Mouse (Mus musculus): ENCODE measurements around the gene Wdfy3. TPM values are rescaled to one million over a fixed set of nuclear protein-coding genes. Genes with fewer than 3 reads are reported as not detected.

Gene Wdfy3
- polyA plus RNA-seq, 1 experiment from 2014 or later: 18.8 TPM

DNA sequence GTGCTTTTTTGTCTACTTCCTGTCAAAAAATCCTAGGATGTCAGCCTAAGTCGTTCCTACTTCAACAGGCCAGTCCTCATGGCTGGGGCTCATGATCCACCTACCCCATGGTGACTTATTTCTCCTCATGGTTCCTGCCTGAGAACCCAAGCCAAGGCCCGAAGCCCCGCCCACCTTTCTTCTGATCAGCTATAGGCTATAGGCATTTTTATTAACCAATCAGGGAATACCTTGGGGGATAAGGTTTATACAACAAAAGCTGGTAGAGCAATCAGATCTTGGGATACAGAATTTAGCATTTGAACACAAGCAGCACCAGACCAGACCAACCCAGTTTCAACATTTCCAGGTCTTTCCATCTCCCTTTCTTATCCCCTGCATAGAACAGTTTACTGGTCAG, 21.0 kb upstream of the Wdfy3 start:
- no peak for DNase-seq (ENCODE audit: low spot score)
- Histone ChIP-seq H3K4me1 (replicated peaks; ENCODE audit: control insufficient read depth, insufficient read depth, low read length) (no peaks in the 10 kb centered on the region), H3K4me3 (ENCODE audit: low read depth, low read length) (no peak overlapping the region), H3K9me3 (ENCODE audit: control insufficient read depth, low read length) (no peaks in the 10 kb centered on the region), H3K27me3 (replicated peaks; ENCODE audit: control insufficient read depth, insufficient read depth, low read length) (no peaks in the 10 kb centered on the region), H3K27ac (ENCODE audit: low read depth) (no peak overlapping the region), H3K36me3 (ENCODE audit: control insufficient read depth, insufficient read depth, low read length) (no peaks in the 10 kb centered on the region), H3K9ac (ENCODE audit: low read length) (no peak overlapping the region), H3K4me2 (ENCODE audit: low read length) (no peak overlapping the region)
- no peak for ATAC-seq (replicated peaks; ENCODE audit: low FRiP score, low TSS enrichment, low read depth)
- WGBS: 81% methylated on average over 3 of the region's 3 CpGs

DNA sequence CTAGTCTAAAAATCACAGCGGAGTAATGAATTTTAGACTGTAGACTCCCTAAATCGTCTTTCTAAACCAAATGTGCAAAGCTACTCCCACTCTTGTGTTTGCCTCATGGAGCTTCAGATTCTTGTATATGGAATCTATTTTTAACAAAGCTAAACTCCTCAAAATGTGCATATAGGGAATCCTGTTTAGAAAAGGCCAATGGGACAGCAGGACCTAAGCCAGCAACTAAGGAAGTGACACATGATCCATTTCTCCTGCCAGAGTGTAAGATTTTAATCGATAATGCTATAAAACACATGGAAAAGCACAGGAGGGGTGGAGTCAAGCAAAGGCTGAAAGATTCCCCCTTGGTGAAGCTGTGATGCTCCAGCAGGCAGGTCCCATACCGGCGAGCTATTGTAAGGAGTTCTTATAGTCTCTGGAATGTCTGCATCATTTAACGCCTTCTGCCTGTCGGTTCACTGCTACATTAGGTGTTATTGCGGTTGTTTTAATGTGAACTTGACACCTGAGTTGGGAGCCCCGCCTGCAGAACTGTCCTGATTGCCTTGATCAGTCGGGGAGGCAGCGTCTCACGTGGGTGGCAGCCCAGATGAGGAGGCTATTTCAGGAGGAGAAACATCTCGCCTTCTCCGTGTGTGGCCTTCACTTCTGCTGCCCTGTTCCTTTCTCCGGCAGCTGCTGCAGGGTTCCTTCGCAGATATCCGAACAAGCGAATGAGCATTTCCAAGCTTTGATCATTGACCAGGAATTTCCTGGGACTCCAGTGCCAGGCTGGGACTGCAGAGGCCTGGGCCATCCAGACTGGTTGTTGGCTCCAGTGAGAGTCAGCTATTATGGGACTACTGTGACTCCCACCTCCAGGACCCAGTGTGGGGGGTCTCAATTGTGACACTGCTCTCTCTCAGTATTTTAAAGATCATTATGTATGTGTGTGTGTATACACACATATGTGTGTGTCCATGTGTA, 15.3 kb upstream of the Wdfy3 start:
- ATAC-seq (replicated peaks; ENCODE audit: low FRiP score, low TSS enrichment, low read depth): no peak
- Histone ChIP-seq H3K9me3 (ENCODE audit: control insufficient read depth, low read length) (0 out of 2 replicates have a peak, but pooled peaks cover under 1% of the 10 kb centered on the region), H3K4me1 (replicated peaks; ENCODE audit: control insufficient read depth, insufficient read depth, low read length) (no peaks in the 10 kb centered on the region), H3K4me3 (ENCODE audit: low read depth, low read length) (no peak overlapping the region), H3K27me3 (replicated peaks; ENCODE audit: control insufficient read depth, insufficient read depth, low read length) (no peaks in the 10 kb centered on the region), H3K36me3 (ENCODE audit: control insufficient read depth, insufficient read depth, low read length) (no peaks in the 10 kb centered on the region), H3K27ac (ENCODE audit: low read depth) (no peak overlapping the region), H3K4me2 (ENCODE audit: low read length) (no peak overlapping the region; the same call in 1 of the 2 replicates), H3K9ac (ENCODE audit: low read length) (no peak overlapping the region)
- WGBS: 27% methylated on average over 18 of the region's 18 CpGs
- DNase-seq (ENCODE audit: low spot score): no peak

DNA sequence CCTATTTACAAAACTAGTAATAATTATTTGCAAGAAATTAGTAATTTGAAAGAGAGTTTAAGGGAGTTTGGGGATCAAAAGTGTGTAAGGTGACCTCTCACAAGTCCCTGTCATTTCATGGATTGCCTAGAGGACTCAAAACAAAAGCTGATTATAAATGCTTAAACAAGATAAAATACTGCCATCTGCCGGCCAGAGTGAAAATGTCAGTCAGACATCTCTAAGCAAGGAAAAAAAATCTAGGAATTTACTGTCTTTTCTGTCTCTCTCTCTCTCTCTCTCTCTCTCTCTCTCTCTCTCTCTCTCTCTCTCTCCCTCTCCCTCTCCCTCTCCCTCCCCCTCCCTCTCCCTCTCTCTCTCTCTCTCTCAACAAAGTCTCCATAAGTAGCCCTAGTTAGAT, 4.4 kb upstream of the Wdfy3 start:
- DNase-seq (ENCODE audit: low spot score): peak; percentile 78
- Histone ChIP-seq H3K27me3 (replicated peaks; ENCODE audit: control insufficient read depth, insufficient read depth, low read length) (no peaks in the 10 kb centered on the region), H3K27ac (ENCODE audit: low read depth) (no peak overlapping the region), H3K36me3 (ENCODE audit: control insufficient read depth, insufficient read depth, low read length) (no peaks in the 10 kb centered on the region), H3K4me1 (replicated peaks; ENCODE audit: control insufficient read depth, insufficient read depth, low read length) (peaks cover 9% of the 10 kb centered on the region), H3K9ac (ENCODE audit: low read length) (no peak overlapping the region), H3K4me2 (ENCODE audit: low read length) (no peak overlapping the region), H3K4me3 (ENCODE audit: low read depth, low read length) (no peak overlapping the region), H3K9me3 (ENCODE audit: control insufficient read depth, low read length) (no peaks in the 10 kb centered on the region)
- ATAC-seq (replicated peaks; ENCODE audit: low FRiP score, low TSS enrichment, low read depth): no peak
- 0% methylated on average over 1 of the region's 1 CpGs for WGBS

DNA sequence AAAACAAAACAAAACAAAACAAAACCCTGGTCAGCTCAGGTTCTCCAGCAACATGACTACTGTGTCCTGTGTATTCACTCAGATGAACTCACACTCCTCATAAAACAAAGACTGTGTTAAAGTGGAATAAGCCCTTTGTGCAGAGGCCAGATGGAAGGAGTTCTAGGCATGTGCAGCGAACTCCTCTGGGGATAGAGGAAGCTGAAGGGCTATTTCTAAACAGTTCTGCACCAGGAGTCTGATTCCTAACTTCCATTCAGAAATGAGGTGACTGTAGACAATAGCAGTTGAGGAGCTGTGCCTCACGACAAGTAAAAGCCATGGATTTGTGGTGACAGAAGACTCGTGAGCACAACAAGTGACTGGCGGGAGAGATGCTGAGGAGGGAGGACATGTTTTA, 2.3 kb upstream of the Wdfy3 start:
- H3K27me3 ChIP-seq (replicated peaks; ENCODE audit: control insufficient read depth, insufficient read depth, low read length): no peaks in the 10 kb centered on the region
- no peak overlapping the region; the same call in 1 of the 2 replicates for H3K27ac ChIP-seq (ENCODE audit: low read depth)
- no peak for DNase-seq (ENCODE audit: low spot score)
- no peak overlapping the region for H3K4me2 ChIP-seq (ENCODE audit: low read length)
- no peaks in the 10 kb centered on the region for H3K9me3 ChIP-seq (ENCODE audit: control insufficient read depth, low read length)
- H3K4me1 ChIP-seq (replicated peaks; ENCODE audit: control insufficient read depth, insufficient read depth, low read length): peaks cover 17% of the 10 kb centered on the region
- no peak overlapping the region for H3K9ac ChIP-seq (ENCODE audit: low read length)
- ATAC-seq (replicated peaks; ENCODE audit: low FRiP score, low TSS enrichment, low read depth): no peak
- no peak overlapping the region for H3K4me3 ChIP-seq (ENCODE audit: low read depth, low read length)
- 66% methylated on average over 4 of the region's 4 CpGs for WGBS
- peaks cover 2% of the 10 kb centered on the region; the same call in 1 of the 2 replicates for H3K36me3 ChIP-seq (ENCODE audit: control insufficient read depth, insufficient read depth, low read length)

DNA sequence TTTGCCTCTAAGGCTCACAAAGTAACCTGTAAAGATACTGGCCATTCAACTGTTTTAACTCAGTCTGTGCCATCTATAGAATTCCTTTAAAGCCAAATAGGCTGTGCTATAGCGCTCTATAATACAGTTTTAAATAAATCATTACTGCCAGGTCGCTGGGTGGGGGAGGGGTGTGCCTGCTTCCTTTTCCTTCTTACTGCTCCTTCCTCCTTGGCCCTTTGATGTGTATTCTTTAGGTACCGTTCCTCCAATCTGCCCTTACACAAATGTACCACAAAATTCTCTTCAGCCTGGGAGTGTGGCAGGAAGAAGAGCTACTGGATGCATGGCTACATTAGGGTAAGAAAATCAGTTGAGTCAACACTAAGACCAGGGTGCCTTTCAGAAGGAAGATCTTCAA, 1.5 kb upstream of the Wdfy3 start:
- H3K9me3 ChIP-seq (ENCODE audit: control insufficient read depth, low read length): no peaks in the 10 kb centered on the region
- H3K4me1 ChIP-seq (replicated peaks; ENCODE audit: control insufficient read depth, insufficient read depth, low read length): peaks cover 17% of the 10 kb centered on the region
- no peak overlapping the region for H3K9ac ChIP-seq (ENCODE audit: low read length)
- no peak overlapping the region for H3K4me2 ChIP-seq (ENCODE audit: low read length)
- 39% methylated on average over 3 of the region's 3 CpGs for WGBS
- no peak for ATAC-seq (replicated peaks; ENCODE audit: low FRiP score, low TSS enrichment, low read depth)
- no peak for DNase-seq (ENCODE audit: low spot score)
- no peaks in the 10 kb centered on the region for H3K27me3 ChIP-seq (replicated peaks; ENCODE audit: control insufficient read depth, insufficient read depth, low read length)
- no peak overlapping the region for H3K27ac ChIP-seq (ENCODE audit: low read depth)
- no peak overlapping the region for H3K4me3 ChIP-seq (ENCODE audit: low read depth, low read length)
- H3K36me3 ChIP-seq (ENCODE audit: control insufficient read depth, insufficient read depth, low read length): peaks cover 4% of the 10 kb centered on the region

DNA sequence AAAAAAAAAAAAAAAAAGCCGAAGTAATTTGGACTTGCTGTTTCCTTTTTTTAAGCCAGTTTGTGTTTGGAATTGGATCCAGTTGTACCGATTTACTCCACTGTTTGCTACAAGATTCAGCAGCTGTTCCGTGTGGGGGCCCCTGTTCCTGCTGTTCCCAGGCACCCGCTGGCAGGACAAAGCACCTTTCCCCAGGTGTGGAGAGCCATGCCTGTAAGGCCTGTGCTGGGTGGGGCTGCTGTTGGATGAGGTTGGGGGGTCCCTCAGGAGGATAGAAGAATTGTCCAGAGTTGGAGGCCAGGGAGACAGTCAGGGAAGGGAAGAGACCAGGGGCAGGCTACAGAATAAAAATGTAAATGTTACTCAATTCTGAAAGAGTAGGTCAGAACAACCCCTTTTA, 1.1 kb upstream of the Wdfy3 start:
- Histone ChIP-seq H3K36me3 (ENCODE audit: control insufficient read depth, insufficient read depth, low read length) (peaks cover 4% of the 10 kb centered on the region), H3K9me3 (ENCODE audit: control insufficient read depth, low read length) (no peaks in the 10 kb centered on the region), H3K4me1 (replicated peaks; ENCODE audit: control insufficient read depth, insufficient read depth, low read length) (peaks cover 17% of the 10 kb centered on the region), H3K27me3 (replicated peaks; ENCODE audit: control insufficient read depth, insufficient read depth, low read length) (no peaks in the 10 kb centered on the region), H3K9ac (ENCODE audit: low read length) (no peak overlapping the region), H3K4me3 (ENCODE audit: low read depth, low read length) (peak overlapping the region; percentile 82; the same call in 1 of the 2 replicates), H3K4me2 (ENCODE audit: low read length) (peak overlapping the region; percentile 67), H3K27ac (ENCODE audit: low read depth) (no peak overlapping the region)
- ATAC-seq (replicated peaks; ENCODE audit: low FRiP score, low TSS enrichment, low read depth) (no peak), DNase-seq (ENCODE audit: low spot score) (no peak)
- 32% methylated on average over 4 of the region's 4 CpGs for WGBS

DNA sequence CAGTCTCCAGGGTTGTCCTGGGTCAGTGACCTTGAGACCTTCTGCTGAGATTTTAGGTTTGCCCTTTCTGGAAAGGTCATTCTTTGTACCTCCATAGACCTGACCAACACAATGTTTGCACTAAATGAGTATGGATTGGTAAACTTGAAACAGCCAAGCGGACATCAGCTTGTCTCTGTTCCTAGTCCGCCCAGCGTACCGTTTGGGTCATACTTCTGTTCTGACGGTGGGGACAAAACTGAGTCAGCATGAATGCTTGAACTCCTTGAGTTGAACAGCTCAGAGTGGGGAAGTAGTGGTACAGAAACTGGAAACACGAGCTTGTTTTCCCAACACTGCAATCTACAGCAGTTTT, 670 bp upstream of the Wdfy3 start:
- Histone ChIP-seq H3K4me3 (ENCODE audit: low read depth, low read length) (peak overlapping the region; percentile 82), H3K36me3 (ENCODE audit: control insufficient read depth, insufficient read depth, low read length) (peaks cover 4% of the 10 kb centered on the region), H3K27ac (ENCODE audit: low read depth) (peak overlapping the region; percentile 94), H3K4me2 (ENCODE audit: low read length) (peak overlapping the region; percentile 67), H3K27me3 (replicated peaks; ENCODE audit: control insufficient read depth, insufficient read depth, low read length) (no peaks in the 10 kb centered on the region), H3K9ac (ENCODE audit: low read length) (peak overlapping the region; percentile 97), H3K9me3 (ENCODE audit: control insufficient read depth, low read length) (no peaks in the 10 kb centered on the region), H3K4me1 (replicated peaks; ENCODE audit: control insufficient read depth, insufficient read depth, low read length) (peaks cover 17% of the 10 kb centered on the region)
- no peak for DNase-seq (ENCODE audit: low spot score)
- no peak; the same call in 1 of the 2 replicates for ATAC-seq (replicated peaks; ENCODE audit: low FRiP score, low TSS enrichment, low read depth)
- 19% methylated on average over 6 of the region's 6 CpGs for WGBS

DNA sequence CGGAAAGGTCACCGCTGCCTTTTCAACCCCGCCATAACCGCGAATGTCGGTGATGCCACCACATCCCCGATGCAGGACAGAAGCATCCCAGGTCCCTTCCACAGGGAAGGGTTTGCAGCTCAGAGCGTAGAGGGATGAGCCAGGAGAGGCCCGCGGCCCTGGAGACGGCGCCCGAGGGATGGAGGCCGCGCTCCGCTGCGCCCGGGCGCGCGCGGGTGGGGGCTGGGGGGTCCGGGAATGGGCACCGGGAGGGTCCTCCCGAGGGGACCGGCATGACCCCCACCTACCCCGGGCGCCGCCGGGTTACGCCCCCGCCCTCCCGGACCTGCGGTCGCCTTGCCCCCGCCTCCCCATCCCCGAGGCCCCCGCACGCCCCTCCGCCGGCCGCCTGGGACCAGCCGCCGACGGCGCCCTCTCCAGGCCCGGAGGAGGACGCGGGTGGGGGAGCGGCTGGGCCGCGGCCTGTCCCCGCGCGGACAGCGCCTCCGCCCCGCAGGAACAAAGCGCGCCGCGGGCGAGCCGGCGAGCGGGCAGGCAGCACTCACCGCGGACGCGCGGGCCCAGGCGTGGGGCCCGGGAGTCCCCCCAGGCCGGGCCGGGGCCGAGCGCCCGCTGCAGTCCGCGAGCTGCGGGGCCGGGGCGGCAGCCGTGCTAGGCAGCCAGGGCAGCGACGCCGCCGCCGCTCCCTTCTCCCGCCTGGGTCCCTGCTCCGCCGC, 512 bp downstream of the Wdfy3 start:
- no peaks in the 10 kb centered on the region for H3K9me3 ChIP-seq (ENCODE audit: control insufficient read depth, low read length)
- H3K9ac ChIP-seq (ENCODE audit: low read length): peak overlapping the region; percentile 97
- peak overlapping the region; percentile 94 for H3K27ac ChIP-seq (ENCODE audit: low read depth)
- H3K4me3 ChIP-seq (ENCODE audit: low read depth, low read length): peak overlapping the region; percentile 82
- ATAC-seq (replicated peaks; ENCODE audit: low FRiP score, low TSS enrichment, low read depth) (peak; percentile 88), DNase-seq (ENCODE audit: low spot score) (peak; percentile 73)
- WGBS: under 1% methylated on average over 47 of the region's 92 CpGs
- H3K27me3 ChIP-seq (replicated peaks; ENCODE audit: control insufficient read depth, insufficient read depth, low read length): no peaks in the 10 kb centered on the region
- H3K4me1 ChIP-seq (replicated peaks; ENCODE audit: control insufficient read depth, insufficient read depth, low read length): peaks cover 17% of the 10 kb centered on the region
- peaks cover 4% of the 10 kb centered on the region for H3K36me3 ChIP-seq (ENCODE audit: control insufficient read depth, insufficient read depth, low read length)
- peak overlapping the region; percentile 67 for H3K4me2 ChIP-seq (ENCODE audit: low read length)
